Comparison of ENCODE assay signal across 19 mouse cellular contexts in the genomic region with DNA sequence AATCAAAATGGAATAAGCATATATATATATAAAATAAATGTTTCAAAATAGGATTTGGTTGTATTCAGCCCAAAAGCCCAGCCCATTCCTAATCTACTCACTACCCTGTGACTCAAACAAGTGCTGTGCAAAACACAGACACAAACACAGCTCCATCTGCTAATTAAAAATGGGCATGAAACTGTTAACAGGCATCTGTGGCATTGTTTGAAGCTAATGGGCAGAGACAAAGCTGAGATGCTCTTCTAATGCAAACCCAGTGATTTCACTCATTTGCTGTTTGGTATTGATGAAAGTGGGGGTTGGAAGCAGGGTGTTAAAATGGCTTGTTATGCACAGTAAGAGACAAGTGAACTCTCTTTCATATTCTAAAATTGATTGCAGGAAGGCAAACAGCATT. TPM values are rescaled to one million over a fixed set of nuclear protein-coding genes. Genes with fewer than 3 reads are reported as not detected.
A peak's percentile ranks its signal among the peaks of the same experiment; 100 is the strongest.
DNase-seq lines count a peak whose midpoint lies in the region; ATAC-seq lines count a peak whose summit lies in the region.
"Had no signal": no experiment of that assay in that cellular context is flagged by ENCODE, and none has a peak within 500 bp of the region (broad histone marks: within the 10 kb centered on the region; RNA-seq: fewer than 3 reads in every experiment).

No protein-coding gene starts in this region.

- H3K9ac ChIP-seq in midbrain, embryonic 13.5 days (replicated peaks) = peak overlapping the region; percentile 32; the same call in 1 of the 2 replicates
- no peak overlapping the region for H3K9ac ChIP-seq in forebrain, embryonic 14.5 days (ENCODE audit: low read length)
- no peak overlapping the region for H3K9ac ChIP-seq in neural tube, embryonic 14.5 days (replicated peaks; ENCODE audit: low read depth, low read length)
- H3K9ac ChIP-seq: embryonic facial prominence, embryonic 12.5 days; neural tube, embryonic 12.5 days; stomach, embryonic 15.5 days had no signal

- intact Hi-C loops in heart, postnatal 36 days (cut with DNase I) = no loop called here

- no peak overlapping the region for H3K4me3 ChIP-seq in midbrain, embryonic 13.5 days (replicated peaks)
- H3K4me3 ChIP-seq in midbrain, embryonic 10.5 days = no peak overlapping the region
- no peak overlapping the region for H3K4me3 ChIP-seq in forebrain, embryonic 14.5 days (ENCODE audit: low read depth, low read length)
- H3K4me3 ChIP-seq in neural tube, embryonic 14.5 days (ENCODE audit: low read depth, low read length) = no peak overlapping the region
- H3K4me3 ChIP-seq: embryonic facial prominence, embryonic 12.5 days; heart, embryonic 10.5 days; neural tube, embryonic 12.5 days; stomach, embryonic 15.5 days had no signal

- peaks cover 32% of the 10 kb centered on the region for H3K4me1 ChIP-seq in midbrain, embryonic 13.5 days (replicated peaks)
- H3K4me1 ChIP-seq in midbrain, embryonic 10.5 days = 0 out of 2 replicates have a peak, but pooled peaks cover 2% of the 10 kb centered on the region
- peaks cover 28% of the 10 kb centered on the region for H3K4me1 ChIP-seq in forebrain, embryonic 14.5 days (ENCODE audit: control insufficient read depth, insufficient read depth, low read length)
- no peaks in the 10 kb centered on the region for H3K4me1 ChIP-seq in neural tube, embryonic 14.5 days (ENCODE audit: control insufficient read depth, insufficient read depth, low read length)

- H3K36me3 ChIP-seq in midbrain, embryonic 13.5 days = no peaks in the 10 kb centered on the region; the same call in 1 of the 2 replicates
- peaks cover 13% of the 10 kb centered on the region; the same call in 1 of the 2 replicates for H3K36me3 ChIP-seq in midbrain, embryonic 10.5 days
- 0 out of 2 replicates have a peak, but pooled peaks cover 7% of the 10 kb centered on the region for H3K36me3 ChIP-seq in forebrain, embryonic 14.5 days (ENCODE audit: control insufficient read depth, insufficient read depth, low read length)
- H3K36me3 ChIP-seq in neural tube, embryonic 14.5 days (ENCODE audit: control insufficient read depth, insufficient read depth, low read length) = no peaks in the 10 kb centered on the region
- H3K36me3 ChIP-seq: embryonic facial prominence, embryonic 12.5 days; neural tube, embryonic 12.5 days; stomach, embryonic 15.5 days had no signal

- DNase-seq in heart, adult 11 months = peak; percentile 18
- DNase-seq in heart, postnatal 36 days = no peak
- no peak for DNase-seq in midbrain, embryonic 10.5 days (ENCODE audit: low spot score)
- peak; percentile 87 for DNase-seq in forebrain, embryonic 14.5 days (ENCODE audit: low spot score)
- DNase-seq in gastrocnemius, adult 18-20 months (ENCODE audit: low spot score) = no peak
- DNase-seq in thymus, postnatal 4 days = no peak
- DNase-seq: cerebellum, postnatal 36 days; gastrocnemius, postnatal 25 days; kidney, adult 11 months; kidney, postnatal 14 days; right cerebral cortex, adult 18-20 months; spleen, adult 18-20 months had no signal

- H3K4me2 ChIP-seq in midbrain, embryonic 13.5 days (replicated peaks) = no peak overlapping the region
- peak overlapping the region; percentile 2; the same call in 1 of the 2 replicates for H3K4me2 ChIP-seq in forebrain, embryonic 14.5 days (ENCODE audit: low read length)
- no peak overlapping the region; the same call in 1 of the 2 replicates for H3K4me2 ChIP-seq in neural tube, embryonic 14.5 days (ENCODE audit: low read depth, low read length)
- H3K4me2 ChIP-seq: embryonic facial prominence, embryonic 12.5 days; neural tube, embryonic 12.5 days; stomach, embryonic 15.5 days had no signal

- no peaks in the 10 kb centered on the region for H3K27me3 ChIP-seq in midbrain, embryonic 13.5 days
- H3K27me3 ChIP-seq in midbrain, embryonic 10.5 days (ENCODE audit: low read depth, poor library complexity, severe bottlenecking) = no peaks in the 10 kb centered on the region
- no peaks in the 10 kb centered on the region for H3K27me3 ChIP-seq in forebrain, embryonic 14.5 days (replicated peaks; ENCODE audit: control insufficient read depth, insufficient read depth, low read length)
- H3K27me3 ChIP-seq in neural tube, embryonic 14.5 days (ENCODE audit: control insufficient read depth, insufficient read depth, low read length) = no peaks in the 10 kb centered on the region
- H3K27me3 ChIP-seq: embryonic facial prominence, embryonic 12.5 days; neural tube, embryonic 12.5 days; stomach, embryonic 15.5 days had no signal

- H3K27ac ChIP-seq in midbrain, embryonic 13.5 days = peak overlapping the region; percentile 39; the same call in 1 of the 2 replicates
- H3K27ac ChIP-seq in midbrain, embryonic 10.5 days (replicated peaks) = no peak overlapping the region
- H3K27ac ChIP-seq in forebrain, embryonic 14.5 days (ENCODE audit: low read depth, low read length) = peak overlapping the region; percentile 73
- peak overlapping the region; percentile 16 for H3K27ac ChIP-seq in neural tube, embryonic 14.5 days (ENCODE audit: low read depth, low read length)
- H3K27ac ChIP-seq: embryonic facial prominence, embryonic 12.5 days; heart, embryonic 10.5 days; neural tube, embryonic 12.5 days; stomach, embryonic 15.5 days had no signal

- ATAC-seq in midbrain, embryonic 13.5 days = no peak
- peak; percentile 82 for ATAC-seq in forebrain, embryonic 14.5 days
- no peak for ATAC-seq in neural tube, embryonic 14.5 days (ENCODE audit: low read depth)
- ATAC-seq: midbrain, embryonic 16.5 days had no signal

- no peaks in the 10 kb centered on the region for H3K9me3 ChIP-seq in midbrain, embryonic 13.5 days
- no peaks in the 10 kb centered on the region for H3K9me3 ChIP-seq in midbrain, embryonic 10.5 days (replicated peaks)
- H3K9me3 ChIP-seq in forebrain, embryonic 14.5 days (replicated peaks; ENCODE audit: control insufficient read depth, low read length) = no peaks in the 10 kb centered on the region
- H3K9me3 ChIP-seq in neural tube, embryonic 14.5 days (ENCODE audit: control insufficient read depth, low read length) = no peaks in the 10 kb centered on the region
- H3K9me3 ChIP-seq: embryonic facial prominence, embryonic 12.5 days; heart, embryonic 10.5 days; neural tube, embryonic 12.5 days; stomach, embryonic 15.5 days had no signal

RNA-seq across cellular contexts. Expression of gene Rab8b, which starts 7.2 kb away (rescaled TPM):
- total RNA-seq in heart, postnatal 36 days (2021) = 10 to 100 TPM in 1 of 2 experiments, 1 to 10 TPM in 1; 9.5 to 10.3 TPM
- 31.1 and 32.4 TPM in 2 replicates for polyA plus RNA-seq in midbrain, embryonic 13.5 days (2015; fragmentation: Nextera tagmentation; extraction: Ambion mirVana)
- 26.7 and 32.1 TPM in 2 replicates for polyA plus RNA-seq in midbrain, embryonic 10.5 days (2016; fragmentation: Nextera tagmentation; extraction: Ambion mirVana)
- polyA plus RNA-seq in forebrain, embryonic 14.5 days (2014; fragmentation: Nextera tagmentation; extraction: Ambion mirVana) = 15.3 and 22.4 TPM in 2 replicates
- 35.5 and 41.1 TPM in 2 replicates for polyA plus RNA-seq in neural tube, embryonic 14.5 days (2014; fragmentation: Nextera tagmentation; extraction: Ambion mirVana)
- 1 to 10 TPM; 4.9 to 6.5 TPM for total RNA-seq in gastrocnemius, adult 18-20 months (2021)

RNA-seq across cellular contexts. Expression of gene Rps27l, which starts 33.6 kb away (rescaled TPM):
- total RNA-seq in heart, postnatal 36 days (2021) = 100 to 1,000 TPM; 175 to 183 TPM
- polyA plus RNA-seq in midbrain, embryonic 13.5 days (2015; fragmentation: Nextera tagmentation; extraction: Ambion mirVana) = 340 and 349 TPM in 2 replicates
- 659 and 790 TPM in 2 replicates for polyA plus RNA-seq in midbrain, embryonic 10.5 days (2016; fragmentation: Nextera tagmentation; extraction: Ambion mirVana)
- polyA plus RNA-seq in forebrain, embryonic 14.5 days (2014; fragmentation: Nextera tagmentation; extraction: Ambion mirVana) = 357 and 434 TPM in 2 replicates
- 188 and 216 TPM in 2 replicates for polyA plus RNA-seq in neural tube, embryonic 14.5 days (2014; fragmentation: Nextera tagmentation; extraction: Ambion mirVana)
- 100 to 1,000 TPM; 218 to 220 TPM for total RNA-seq in gastrocnemius, adult 18-20 months (2021)

Comparison
In these comparisons a context has a peak if more than half of its experiments do, and no peak if none do; other contexts are left out.
1. DNase-seq: peak in heart, adult 11 months (single experiment) and forebrain, embryonic 14.5 days (single experiment); none in heart, postnatal 36 days (0 of 2), midbrain, embryonic 10.5 days (single experiment), gastrocnemius, adult 18-20 months (single experiment) and thymus, postnatal 4 days (single experiment).